Mouse (Mus musculus): ENCODE measurements around the gene Slbp. TPM values are rescaled to one million over a fixed set of nuclear protein-coding genes. Genes with fewer than 3 reads are reported as not detected.

The Slbp gene
- polyA plus RNA-seq, 1 experiment, result 25.4 TPM

DNA sequence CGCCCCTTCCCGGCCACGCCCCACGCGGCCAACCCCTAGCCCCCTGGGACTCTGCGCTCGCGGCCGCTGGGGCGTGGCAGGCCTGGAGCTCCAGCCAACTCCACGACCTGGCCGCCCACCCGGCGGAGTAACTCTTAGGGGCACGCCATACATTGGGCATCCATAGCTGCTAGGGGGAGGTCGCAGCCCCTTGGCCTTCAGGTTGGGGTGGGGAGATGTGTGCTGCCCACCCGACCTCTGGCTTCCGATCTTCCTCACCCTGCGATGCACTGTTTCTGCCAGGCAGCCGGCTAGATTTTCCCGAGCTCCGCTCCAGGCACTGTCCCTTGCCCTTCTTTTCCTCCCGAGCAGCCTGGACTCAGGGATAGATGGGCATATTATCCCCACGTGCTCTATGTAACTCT, 43.3 kb upstream of the Slbp start:
- peaks cover 15% of the 10 kb centered on the region for H3K4me1 ChIP-seq (ENCODE audit: control insufficient read depth, insufficient read depth, insufficient read length, low read length)
- no peaks in the 10 kb centered on the region for H3K36me3 ChIP-seq (ENCODE audit: control insufficient read depth, insufficient read depth, low read length)
- peaks cover 11% of the 10 kb centered on the region for H3K27me3 ChIP-seq (ENCODE audit: control insufficient read depth, insufficient read depth, low read length)
- H3K4me3 ChIP-seq (ENCODE audit: low read depth, low read length), result peak overlapping the region; percentile 62
- no peak overlapping the region for H3K27ac ChIP-seq (ENCODE audit: insufficient read depth, low read depth, low read length)
- TF ChIP-seq POLR2A (IDR thresholded peaks at IDR 0.05; ENCODE audit: low read depth, low read length) (no peak), CTCF (IDR thresholded peaks at IDR 0.05; ENCODE audit: extremely low read depth, insufficient read length, insufficient replicate concordance, low read depth, low read length) (no peak)
- WGBS, result 10% methylated on average over 24 of the region's 24 CpGs

- H3K27me3 ChIP-seq (ENCODE audit: control insufficient read depth, insufficient read depth, low read length), result peaks cover 11% of the 10 kb centered on the region
- H3K4me1 ChIP-seq (ENCODE audit: control insufficient read depth, insufficient read depth, insufficient read length, low read length), result peaks cover 16% of the 10 kb centered on the region
- 3% methylated on average over 71 of the region's 71 CpGs for WGBS
- H3K27ac ChIP-seq (ENCODE audit: insufficient read depth, low read depth, low read length), result no peak overlapping the region
- TF ChIP-seq POLR2A (IDR thresholded peaks at IDR 0.05; ENCODE audit: low read depth, low read length), result no peak
- no peaks in the 10 kb centered on the region for H3K36me3 ChIP-seq (ENCODE audit: control insufficient read depth, insufficient read depth, low read length)
- peak overlapping the region; percentile 62 for H3K4me3 ChIP-seq (ENCODE audit: low read depth, low read length)
These were observed 42.7 kb upstream of the Slbp start for GRCm38 (mm10) chr5:33694848-33695717.

DNA sequence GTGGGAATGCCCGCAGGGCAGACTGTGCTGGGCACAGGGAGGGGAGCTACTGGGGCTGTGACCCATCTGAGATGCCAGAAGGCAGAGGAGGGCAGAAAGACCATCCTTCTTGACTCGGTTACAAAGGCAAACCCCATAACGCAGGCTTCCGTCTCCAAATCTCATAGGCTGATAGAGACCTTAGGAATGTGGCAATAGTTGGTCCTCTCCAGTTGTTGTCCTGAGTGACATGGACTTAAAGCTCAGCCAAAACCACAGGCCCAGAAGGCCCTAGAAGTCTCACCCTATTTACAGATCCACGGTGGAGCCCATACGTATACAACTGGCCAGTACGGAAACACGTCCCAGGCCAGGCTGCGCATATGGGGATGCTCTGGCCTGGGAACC, 42.1 kb upstream of the Slbp start:
- peaks cover 11% of the 10 kb centered on the region for H3K27me3 ChIP-seq (ENCODE audit: control insufficient read depth, insufficient read depth, low read length)
- H3K27ac ChIP-seq (ENCODE audit: insufficient read depth, low read depth, low read length), result no peak overlapping the region
- TF ChIP-seq POLR2A (IDR thresholded peaks at IDR 0.05; ENCODE audit: low read depth, low read length) (no peak), CTCF (IDR thresholded peaks at IDR 0.05; ENCODE audit: extremely low read depth, insufficient read length, insufficient replicate concordance, low read depth, low read length) (no peak)
- peaks cover 16% of the 10 kb centered on the region for H3K4me1 ChIP-seq (ENCODE audit: control insufficient read depth, insufficient read depth, insufficient read length, low read length)
- 87% methylated on average over 9 of the region's 9 CpGs for WGBS
- no peak overlapping the region for H3K4me3 ChIP-seq (ENCODE audit: low read depth, low read length)
- H3K36me3 ChIP-seq (ENCODE audit: control insufficient read depth, insufficient read depth, low read length), result no peaks in the 10 kb centered on the region

DNA sequence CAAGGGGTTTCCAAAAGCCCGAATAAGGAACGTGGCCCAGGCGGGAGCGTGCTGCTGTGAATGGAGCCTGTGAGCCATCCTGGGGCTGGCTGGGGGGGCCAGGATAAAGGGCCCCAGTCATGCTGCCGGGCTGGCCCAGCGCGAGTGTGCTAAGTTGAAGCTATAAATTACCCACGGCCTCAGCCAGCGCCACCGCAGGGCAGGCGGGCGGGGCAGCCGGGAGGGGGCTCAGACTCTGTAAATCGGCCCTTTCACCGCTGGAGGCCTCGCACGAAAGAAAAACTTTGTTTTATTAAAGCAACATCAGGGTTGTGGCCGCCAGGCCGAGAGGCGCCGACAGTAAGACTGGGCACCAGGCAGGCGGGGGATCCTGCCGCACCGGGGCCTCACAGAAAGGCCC, 40.0 kb upstream of the Slbp start:
- Histone ChIP-seq H3K4me3 (ENCODE audit: low read depth, low read length) (no peak overlapping the region), H3K4me1 (ENCODE audit: control insufficient read depth, insufficient read depth, insufficient read length, low read length) (peaks cover 16% of the 10 kb centered on the region), H3K27me3 (ENCODE audit: control insufficient read depth, insufficient read depth, low read length) (peaks cover 11% of the 10 kb centered on the region), H3K36me3 (ENCODE audit: control insufficient read depth, insufficient read depth, low read length) (no peaks in the 10 kb centered on the region), H3K27ac (ENCODE audit: insufficient read depth, low read depth, low read length) (no peak overlapping the region)
- TF ChIP-seq POLR2A (IDR thresholded peaks at IDR 0.05; ENCODE audit: low read depth, low read length) (no peak), CTCF (IDR thresholded peaks at IDR 0.05; ENCODE audit: extremely low read depth, insufficient read length, insufficient replicate concordance, low read depth, low read length) (no peak)
- WGBS, result 15% methylated on average over 24 of the region's 24 CpGs

DNA sequence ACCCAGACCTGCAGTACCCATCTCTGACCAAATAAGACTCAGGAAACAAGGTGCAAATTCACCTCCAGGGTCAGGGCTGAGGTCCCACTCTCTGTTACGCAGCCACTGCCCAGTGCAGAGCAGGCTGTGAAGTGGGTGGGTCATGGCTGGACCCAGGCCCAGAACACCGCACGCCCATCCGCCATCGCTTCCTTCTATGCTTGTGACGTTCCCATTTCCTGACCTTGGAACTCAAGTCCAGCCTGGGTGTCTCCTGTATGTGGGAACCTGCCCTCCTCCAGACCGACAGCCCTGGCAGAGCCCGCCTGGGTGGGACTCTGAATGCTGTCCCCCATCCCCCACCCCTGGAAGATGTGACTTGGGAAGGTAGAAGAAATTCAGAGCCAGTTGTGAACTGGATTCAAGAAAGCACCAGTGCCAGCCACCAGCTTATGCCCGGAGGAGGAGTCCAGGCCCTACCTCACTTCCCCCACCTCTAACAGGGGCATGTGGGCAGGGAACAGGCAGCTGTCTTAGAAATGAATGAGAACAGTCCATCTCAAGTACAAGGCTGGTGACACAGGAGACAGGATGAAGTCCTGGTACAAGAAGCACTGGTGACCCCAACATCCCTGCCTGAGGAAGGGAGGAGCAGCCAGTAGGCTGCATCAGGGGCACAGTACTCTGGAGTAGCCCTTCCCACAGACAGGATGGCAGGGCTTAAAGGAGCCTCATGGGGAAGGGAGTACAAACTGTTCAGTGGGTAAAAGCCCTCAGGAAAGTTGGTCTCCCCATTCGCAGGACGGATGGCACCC, 37.7 kb upstream of the Slbp start:
- no peak overlapping the region for H3K4me3 ChIP-seq (ENCODE audit: low read depth, low read length)
- 77% methylated on average over 11 of the region's 11 CpGs for WGBS
- no peak overlapping the region for H3K27ac ChIP-seq (ENCODE audit: insufficient read depth, low read depth, low read length)
- peaks cover 12% of the 10 kb centered on the region for H3K4me1 ChIP-seq (ENCODE audit: control insufficient read depth, insufficient read depth, insufficient read length, low read length)
- no peak for TF ChIP-seq POLR2A (IDR thresholded peaks at IDR 0.05; ENCODE audit: low read depth, low read length)
- no peak for TF ChIP-seq CTCF (IDR thresholded peaks at IDR 0.05; ENCODE audit: extremely low read depth, insufficient read length, insufficient replicate concordance, low read depth, low read length)
- H3K27me3 ChIP-seq (ENCODE audit: control insufficient read depth, insufficient read depth, low read length), result peaks cover 5% of the 10 kb centered on the region; the same call in 1 of the 2 replicates
- no peaks in the 10 kb centered on the region for H3K36me3 ChIP-seq (ENCODE audit: control insufficient read depth, insufficient read depth, low read length)

- no peak overlapping the region for H3K4me3 ChIP-seq (ENCODE audit: low read depth, low read length)
- H3K27ac ChIP-seq (ENCODE audit: insufficient read depth, low read depth, low read length), result no peak overlapping the region
- 77% methylated on average over 20 of the region's 20 CpGs for WGBS
- peaks cover 8% of the 10 kb centered on the region; the same call in 1 of the 2 replicates for H3K4me1 ChIP-seq (ENCODE audit: control insufficient read depth, insufficient read depth, insufficient read length, low read length)
- no peaks in the 10 kb centered on the region; the same call in 1 of the 2 replicates for H3K27me3 ChIP-seq (ENCODE audit: control insufficient read depth, insufficient read depth, low read length)
- H3K36me3 ChIP-seq (ENCODE audit: control insufficient read depth, insufficient read depth, low read length), result no peaks in the 10 kb centered on the region
- TF ChIP-seq POLR2A (IDR thresholded peaks at IDR 0.05; ENCODE audit: low read depth, low read length), result no peak
- TF ChIP-seq CTCF (IDR thresholded peaks at IDR 0.05; ENCODE audit: extremely low read depth, insufficient read length, insufficient replicate concordance, low read depth, low read length), result no peak
These were observed 37.0 kb upstream of the Slbp start for GRCm38 (mm10) chr5:33689221-33689844.

Measured in small intestine, adult 2 months (tissue).